Mouse (Mus musculus): ENCODE results near the gene Shb. TPM values are rescaled to one million over a fixed set of nuclear protein-coding genes. Genes with fewer than 3 reads are reported as not detected.
"Not testable (repeated sequence)": the region's sequence is repeated elsewhere in the genome, so short reads cannot be mapped to it uniquely, and the experiment has no call there.

Shb gene
- polyA plus RNA-seq, 1 experiment, result 29.4 TPM

GRCm38 (mm10) chr4:45419051-45419450, 113.2 kb downstream of the Shb start:
- no peak for DNase-seq (ENCODE audit: low spot score)

GRCm38 (mm10) chr4:45418229-45418950, 113.9 kb downstream of the Shb start:
- DNase-seq (ENCODE audit: low spot score), result no peak

- no peak for DNase-seq (ENCODE audit: low spot score)
Observed at GRCm38 (mm10) chr4:45416314-45416713, 116.0 kb downstream of the Shb start.

GRCm38 (mm10) chr4:45413674-45414338, 118.5 kb downstream of the Shb start:
- DNase-seq (ENCODE audit: low spot score), result no peak

- no peak for DNase-seq (ENCODE audit: low spot score)
Observed at GRCm38 (mm10) chr4:45412433-45413192, 119.7 kb downstream of the Shb start.

- no peak for DNase-seq (ENCODE audit: low spot score)
Observed at GRCm38 (mm10) chr4:45411181-45411790, 121.0 kb downstream of the Shb start.

GRCm38 (mm10) chr4:45409270-45409669, 123.0 kb downstream of the Shb start:
- DNase-seq (ENCODE audit: low spot score), result no peak

- DNase-seq (ENCODE audit: low spot score), result peak; percentile 85
Observed at GRCm38 (mm10) chr4:45408427-45409132, 123.7 kb downstream of the Shb start, which contains the start of gene Slc25a51. TSS of gene Slc25a51 (minus strand) at chr4:45408766.

- DNase-seq (ENCODE audit: low spot score), result no peak
Observed at GRCm38 (mm10) chr4:45407703-45408334, 124.5 kb downstream of the Shb start.

GRCm38 (mm10) chr4:45407001-45407702, 125.1 kb downstream of the Shb start:
- DNase-seq (ENCODE audit: low spot score), result no peak

- no peak for DNase-seq (ENCODE audit: low spot score)
Observed at GRCm38 (mm10) chr4:45406397-45406796, 125.9 kb downstream of the Shb start.

GRCm38 (mm10) chr4:45405315-45405714, 127.0 kb downstream of the Shb start:
- DNase-seq (ENCODE audit: low spot score), result no peak

- no peak for DNase-seq (ENCODE audit: low spot score)
Observed at GRCm38 (mm10) chr4:45404086-45404485, 128.2 kb downstream of the Shb start.

GRCm38 (mm10) chr4:45403499-45403878, 128.8 kb downstream of the Shb start:
- DNase-seq (ENCODE audit: low spot score), result no peak

- DNase-seq (ENCODE audit: low spot score), result no peak
Observed at GRCm38 (mm10) chr4:45402878-45403498, 129.3 kb downstream of the Shb start.

- no peak for DNase-seq (ENCODE audit: low spot score)
Observed at GRCm38 (mm10) chr4:45402281-45402680, 130.0 kb downstream of the Shb start.

- no peak for DNase-seq (ENCODE audit: low spot score)
Observed at GRCm38 (mm10) chr4:45399421-45400210, 132.7 kb downstream of the Shb start.

- DNase-seq (ENCODE audit: low spot score), result not testable (repeated sequence)
Observed at GRCm38 (mm10) chr4:45398315-45398714, 134.0 kb downstream of the Shb start.

- not testable (repeated sequence) for DNase-seq (ENCODE audit: low spot score)
Observed at GRCm38 (mm10) chr4:45396211-45396610, 136.1 kb downstream of the Shb start.

Data from urinary bladder, adult 2 months (tissue).